Mouse (Mus musculus) limb, embryonic 11.5 days (tissue): ENCODE data around the gene Hyou1. TPM values are rescaled to one million over a fixed set of nuclear protein-coding genes. Genes with fewer than 3 reads are reported as not detected.
A peak's percentile ranks its signal among the peaks of the same experiment; 100 is the strongest.

Experiments
- ATAC-seq: fragments of 200-750 bp; cut with Nextera tagmentation; 2 replicates; pipeline ENCODE4 v1.8.0; 2017; ENCODE audit warnings: low read depth; ENCODE audit not compliant: insufficient number of reproducible peaks, low FRiP score, low TSS enrichment
- DNase-seq: peaks from one replicate; pipeline ENCODE4 v3.0.0-alpha.2; 2015; ENCODE audit warnings: low spot score
- H3K27ac ChIP-seq: fragments of 300-500 bp; sonication (generic); replicated peaks from 2 replicates; pipeline ENCODE4 v1.5.1; 2014; ENCODE audit warnings: low read depth, mild to moderate bottlenecking, low read length
- H3K27me3 ChIP-seq: fragments of 300-500 bp; sonication (generic); 2 replicates; pipeline ENCODE4 v1.6.1; 2014; ENCODE audit warnings: mild to moderate bottlenecking, low read length, mixed read lengths; ENCODE audit not compliant: control insufficient read depth, insufficient read depth
- H3K36me3 ChIP-seq: fragments of 300-500 bp; sonication (generic); 2 replicates; pipeline ENCODE4 v1.6.1; 2014; ENCODE audit warnings: mild to moderate bottlenecking, low read length, moderate library complexity, mixed read lengths; ENCODE audit not compliant: control insufficient read depth, insufficient read depth
- H3K4me1 ChIP-seq: fragments of 300-500 bp; sonication (generic); 2 replicates; pipeline ENCODE4 v1.6.1; 2014; ENCODE audit warnings: low read length, mixed read lengths; ENCODE audit not compliant: control insufficient read depth, insufficient read depth
- H3K4me2 ChIP-seq: fragments of 300-500 bp; sonication (generic); 2 replicates; pipeline ENCODE4 v1.6.1; 2014; ENCODE audit warnings: low read depth, mild to moderate bottlenecking, moderate library complexity; ENCODE audit not compliant: severe bottlenecking
- H3K4me3 ChIP-seq: fragments of 300-500 bp; sonication (generic); 2 replicates; pipeline ENCODE4 v1.5.1; 2014; ENCODE audit warnings: low read depth, low read length
- H3K9ac ChIP-seq: fragments of 300-500 bp; sonication (generic); 2 replicates; pipeline ENCODE4 v1.6.1; 2014; ENCODE audit warnings: mild to moderate bottlenecking, low read length
- H3K9me3 ChIP-seq: fragments of 300-500 bp; sonication (generic); 2 replicates; pipeline ENCODE4 v1.6.1; 2016; ENCODE audit warnings: low read length; ENCODE audit not compliant: control insufficient read depth
- WGBS: fragments of 180-500 bp; shearing (Covaris S2); extraction: QIAGEN DNeasy Blood & Tissue Kit; methylation state at CpG from one replicate; pipeline ENCODE4 v1.1.7; 2014; 5-methylcytosine and 5-hydroxymethylcytosine counted together
- polyA plus RNA-seq: library from polyadenylated mRNA; unstranded; fragments of >200 nt; fragmentation: Nextera tagmentation; extraction: Ambion mirVana; gene quantifications from 2 replicates; pipeline ENCODE4 v1.2.1, GENCODE M21; 2014

Hyou1 gene
- polyA plus RNA-seq, 1 experiment from 2014 or later, result 36.1 TPM

DNA sequence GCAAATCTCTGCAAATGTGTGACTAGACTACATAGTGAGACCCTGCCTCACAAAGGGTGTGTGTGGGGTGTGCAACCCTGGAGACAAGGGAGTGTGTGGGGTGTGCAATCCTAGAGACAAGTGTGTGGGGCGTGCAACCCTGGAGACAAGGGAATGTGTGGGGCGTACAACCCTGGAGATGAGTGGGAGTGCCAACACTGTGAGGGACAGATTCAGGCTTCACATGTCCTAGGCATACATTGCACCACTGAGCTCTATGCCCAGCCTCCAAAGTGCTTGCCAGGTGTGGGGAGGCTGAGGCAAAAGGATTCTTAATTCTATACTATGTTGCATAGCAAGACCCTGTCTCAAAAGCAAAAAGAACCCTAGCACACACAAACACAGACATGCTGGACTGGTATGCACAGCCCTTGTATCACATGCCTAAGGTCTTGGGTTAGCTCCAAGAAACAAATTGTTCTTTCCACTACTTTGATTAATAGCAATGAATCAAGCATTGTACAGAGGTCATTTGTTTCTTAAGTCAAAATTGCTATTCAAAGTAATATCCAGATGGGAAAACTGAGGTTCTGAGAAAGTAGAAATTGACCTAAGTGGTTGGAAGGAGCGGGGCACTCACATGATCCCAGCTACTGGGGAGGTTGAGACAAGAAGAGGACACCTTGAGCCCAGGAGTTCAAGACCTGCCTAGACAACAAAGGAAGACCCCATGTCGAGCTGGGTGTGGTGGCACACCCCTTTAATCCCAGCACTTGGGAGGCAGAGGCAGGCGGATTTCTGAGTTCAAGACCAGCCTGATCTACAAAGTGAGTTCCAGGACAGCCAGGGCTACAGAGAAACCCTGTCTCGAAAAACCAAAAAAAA lies 33.5 kb upstream of the Hyou1 start:
- H3K27me3 ChIP-seq, result no peaks in the 10 kb centered on the region
- 87% methylated on average over 6 of the region's 6 CpGs for WGBS
- no peak for ATAC-seq
- no peak overlapping the region for H3K27ac ChIP-seq
- peaks cover 16% of the 10 kb centered on the region for H3K36me3 ChIP-seq
- no peak overlapping the region for H3K4me2 ChIP-seq
- H3K4me3 ChIP-seq, result no peak overlapping the region
- H3K9me3 ChIP-seq, result no peaks in the 10 kb centered on the region
- no peak for DNase-seq
- no peak overlapping the region for H3K9ac ChIP-seq
- no peaks in the 10 kb centered on the region; the same call in none of the 2 replicates for H3K4me1 ChIP-seq

DNA sequence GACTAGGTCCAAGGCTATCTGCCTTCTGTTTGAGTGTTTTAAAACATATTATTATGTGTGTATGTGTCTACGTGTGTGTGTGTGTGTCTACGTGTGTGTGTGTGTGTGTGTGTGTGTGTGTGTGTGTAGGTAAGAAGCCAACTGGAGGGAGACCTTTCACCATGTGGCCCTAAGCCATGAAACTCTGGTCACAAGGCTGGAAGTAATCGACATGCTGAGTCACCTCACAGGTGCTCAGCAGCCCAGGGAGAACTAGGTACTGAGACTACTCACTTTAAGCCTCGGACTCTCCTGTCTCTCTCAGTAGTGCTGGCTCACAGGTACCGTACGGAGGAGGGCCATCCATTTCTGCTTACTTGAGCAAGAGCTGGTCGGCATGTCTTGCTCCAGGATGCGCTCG lies 32.1 kb upstream of the Hyou1 start:
- peaks cover 19% of the 10 kb centered on the region for H3K36me3 ChIP-seq
- no peak overlapping the region for H3K4me3 ChIP-seq
- H3K9ac ChIP-seq, result no peak overlapping the region
- H3K9me3 ChIP-seq, result no peaks in the 10 kb centered on the region
- no peak for DNase-seq
- H3K27ac ChIP-seq, result no peak overlapping the region
- no peak for ATAC-seq
- no peak overlapping the region for H3K4me2 ChIP-seq
- H3K27me3 ChIP-seq, result no peaks in the 10 kb centered on the region
- WGBS, result 96% methylated on average over 9 of the region's 9 CpGs
- H3K4me1 ChIP-seq, result no peaks in the 10 kb centered on the region; the same call in none of the 2 replicates

DNA sequence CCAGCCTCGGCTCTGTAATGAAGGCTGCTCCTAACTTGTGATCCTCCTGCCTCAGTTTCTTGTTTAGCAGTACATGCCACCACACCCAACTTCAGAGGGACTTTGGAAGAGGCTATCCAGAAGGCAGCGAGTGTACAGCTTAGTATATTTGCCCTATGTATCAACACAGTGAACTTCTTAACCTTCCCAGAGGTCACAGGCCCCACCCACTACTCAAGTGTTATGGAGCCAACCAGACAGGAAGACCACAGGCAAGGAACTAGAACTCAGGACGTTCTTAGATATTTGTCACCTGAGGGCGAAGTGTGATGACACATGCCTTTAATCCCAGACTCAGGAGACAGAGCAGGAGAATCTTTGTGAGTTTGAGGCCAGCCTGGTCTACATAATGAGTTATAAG lies 31.7 kb upstream of the Hyou1 start:
- no peak overlapping the region for H3K9ac ChIP-seq
- DNase-seq, result no peak
- no peak for ATAC-seq
- H3K36me3 ChIP-seq, result peaks cover 23% of the 10 kb centered on the region
- H3K4me3 ChIP-seq, result no peak overlapping the region
- H3K4me2 ChIP-seq, result no peak overlapping the region
- no peak overlapping the region for H3K27ac ChIP-seq
- WGBS, result 85% methylated on average over 4 of the region's 4 CpGs
- no peaks in the 10 kb centered on the region; the same call in 1 of the 2 replicates for H3K4me1 ChIP-seq
- no peaks in the 10 kb centered on the region for H3K27me3 ChIP-seq
- H3K9me3 ChIP-seq, result no peaks in the 10 kb centered on the region

DNA sequence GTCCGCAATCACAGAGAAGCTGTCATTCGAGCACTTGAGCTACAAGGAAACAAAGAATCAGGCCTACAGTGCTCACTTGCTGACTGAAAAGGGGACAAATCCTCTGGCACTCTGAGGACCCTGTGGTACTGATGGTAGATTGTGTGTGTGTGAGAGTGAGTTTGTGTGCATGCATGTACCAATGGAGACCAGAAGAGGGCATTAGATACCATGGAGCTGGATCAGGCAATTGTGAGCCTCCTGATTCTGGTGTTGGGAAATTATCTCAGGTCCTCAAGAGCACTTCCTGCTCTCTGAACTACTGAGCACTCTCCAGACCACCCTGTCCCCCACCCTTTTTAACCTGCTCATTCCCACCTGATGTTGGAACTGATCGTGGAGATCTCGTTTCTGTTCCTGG lies 30.7 kb upstream of the Hyou1 start:
- Histone ChIP-seq H3K4me3 (no peak overlapping the region), H3K9ac (no peak overlapping the region), H3K4me1 (no peaks in the 10 kb centered on the region), H3K27me3 (no peaks in the 10 kb centered on the region), H3K36me3 (peaks cover 28% of the 10 kb centered on the region), H3K4me2 (no peak overlapping the region), H3K9me3 (no peaks in the 10 kb centered on the region), H3K27ac (no peak overlapping the region)
- 91% methylated on average over 4 of the region's 4 CpGs for WGBS
- ATAC-seq (no peak), DNase-seq (no peak)

DNA sequence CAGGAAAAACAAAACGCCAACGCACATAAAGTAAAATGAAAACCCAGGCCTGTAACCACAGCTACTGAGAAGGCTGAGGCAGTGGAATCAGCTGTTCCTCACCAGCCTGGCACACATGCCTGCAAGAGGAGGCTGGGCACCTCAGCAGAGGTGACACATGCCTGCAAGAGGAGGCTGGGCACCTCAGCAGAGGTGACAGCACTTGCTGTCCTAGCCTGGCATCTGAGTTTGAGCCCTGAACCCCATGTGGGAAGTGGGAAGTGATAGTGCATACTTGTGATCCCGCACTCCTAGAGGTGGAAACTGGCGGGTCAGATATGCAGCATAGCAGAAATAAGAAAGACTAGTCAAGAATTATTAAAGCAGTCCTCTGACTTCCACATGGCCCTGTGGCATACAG lies 27.9 kb upstream of the Hyou1 start:
- Histone ChIP-seq H3K4me2 (no peak overlapping the region), H3K27ac (no peak overlapping the region), H3K36me3 (peaks cover 49% of the 10 kb centered on the region), H3K9me3 (no peaks in the 10 kb centered on the region), H3K27me3 (no peaks in the 10 kb centered on the region), H3K4me1 (no peaks in the 10 kb centered on the region), H3K4me3 (no peak overlapping the region), H3K9ac (peak overlapping the region; percentile 17; the same call in 1 of the 2 replicates)
- ATAC-seq, result no peak
- DNase-seq, result no peak
- 93% methylated on average over 4 of the region's 4 CpGs for WGBS

DNA sequence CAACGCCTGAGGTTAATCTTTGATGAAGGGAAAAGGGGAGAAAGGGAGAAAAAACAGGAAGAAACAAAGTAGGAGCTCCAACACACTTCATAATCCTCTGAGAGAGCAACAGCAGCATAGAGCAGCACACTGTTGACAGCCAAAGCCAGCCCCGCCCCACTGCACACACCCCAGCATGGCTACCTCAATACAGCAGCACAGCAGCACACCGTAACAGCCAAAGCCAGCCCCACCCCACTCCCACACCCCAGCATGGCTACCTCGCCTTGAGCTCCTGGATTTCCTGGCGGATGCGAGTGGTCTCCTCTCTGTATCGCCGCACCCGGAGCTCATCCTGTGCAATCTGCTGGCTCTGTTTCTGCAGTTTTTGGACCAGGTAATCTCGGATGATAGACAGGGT lies 27.0 kb upstream of the Hyou1 start:
- Histone ChIP-seq H3K27me3 (no peaks in the 10 kb centered on the region), H3K4me2 (no peak overlapping the region), H3K9ac (no peak overlapping the region; the same call in 1 of the 2 replicates), H3K36me3 (peaks cover 53% of the 10 kb centered on the region), H3K27ac (no peak overlapping the region), H3K9me3 (no peaks in the 10 kb centered on the region), H3K4me3 (no peak overlapping the region), H3K4me1 (no peaks in the 10 kb centered on the region)
- 93% methylated on average over 10 of the region's 10 CpGs for WGBS
- ATAC-seq, result no peak
- DNase-seq, result no peak

DNA sequence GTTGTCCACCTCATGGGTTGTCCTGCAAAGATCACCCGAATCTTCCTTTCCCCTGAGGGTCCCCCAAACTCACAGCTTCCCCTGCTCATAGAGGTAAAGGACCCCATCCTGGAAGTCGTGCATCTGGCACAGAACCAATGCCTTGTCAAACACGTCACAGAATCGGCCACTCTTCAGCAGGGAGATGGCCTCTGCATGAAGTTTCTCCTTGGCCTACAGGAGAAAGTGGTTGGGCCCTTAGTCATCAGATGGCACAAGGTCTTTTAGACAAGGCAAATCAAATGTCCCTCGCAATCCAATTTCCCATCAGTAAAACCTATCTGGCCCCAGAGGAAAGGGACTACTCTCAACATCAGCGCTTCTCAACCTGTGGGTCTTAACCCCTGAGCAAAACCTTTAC lies 26.1 kb upstream of the Hyou1 start:
- Histone ChIP-seq H3K36me3 (peaks cover 51% of the 10 kb centered on the region), H3K4me1 (no peaks in the 10 kb centered on the region), H3K4me3 (no peak overlapping the region), H3K4me2 (no peak overlapping the region), H3K9me3 (no peaks in the 10 kb centered on the region), H3K27ac (no peak overlapping the region), H3K9ac (no peak overlapping the region), H3K27me3 (no peaks in the 10 kb centered on the region)
- WGBS, result 94% methylated on average over 6 of the region's 6 CpGs
- ATAC-seq (no peak), DNase-seq (no peak)

DNA sequence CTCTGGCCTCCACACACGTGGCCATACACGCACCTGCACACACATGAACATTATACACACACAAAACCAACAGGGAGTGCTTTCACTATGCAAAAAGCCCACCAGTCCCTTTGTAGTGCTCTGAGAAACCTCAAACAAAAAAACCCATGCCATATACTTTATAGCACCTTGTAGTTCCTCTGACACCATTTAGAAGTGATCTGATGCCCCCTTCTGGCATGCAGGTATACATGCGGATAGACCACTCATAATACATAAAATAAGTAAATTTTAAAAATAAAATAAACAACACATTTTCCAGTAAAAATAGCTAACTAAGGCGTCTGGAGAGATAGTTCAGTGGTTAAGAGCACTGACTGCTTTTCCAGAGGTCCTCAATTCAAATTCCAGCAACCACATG lies 22.1 kb upstream of the Hyou1 start:
- H3K9ac ChIP-seq, result no peak overlapping the region
- peaks cover 39% of the 10 kb centered on the region for H3K36me3 ChIP-seq
- no peak for DNase-seq
- ATAC-seq, result no peak
- no peak overlapping the region for H3K27ac ChIP-seq
- no peak overlapping the region for H3K4me3 ChIP-seq
- WGBS, result 79% methylated on average over 4 of the region's 4 CpGs
- no peaks in the 10 kb centered on the region for H3K9me3 ChIP-seq
- H3K4me2 ChIP-seq, result no peak overlapping the region
- 0 out of 2 replicates have a peak, but pooled peaks cover 4% of the 10 kb centered on the region for H3K4me1 ChIP-seq
- no peaks in the 10 kb centered on the region for H3K27me3 ChIP-seq
